Mouse (Mus musculus) heart, adult 2 months (tissue): ENCODE data around the gene Morc4.

ENCODE experiments used
- CTCF ChIP-seq: fragments of 200-600 bp; IDR thresholded peaks from 2 replicates; pipeline ENCODE4 v1.8.1; 2022; ENCODE audit warnings: antibody characterized with exemption, mild to moderate bottlenecking, moderate library complexity
- EP300 ChIP-seq: fragments of 200-500 bp; IDR thresholded peaks from 2 replicates; pipeline ENCODE4 v1.6.1; 2011; ENCODE audit warnings: low read depth, low read length, control low read depth; ENCODE audit not compliant: insufficient read depth
- POLR2A ChIP-seq: fragments of 200-500 bp; IDR thresholded peaks from 2 replicates; pipeline ENCODE4 v1.6.1; 2011; ENCODE audit warnings: mild to moderate bottlenecking, low read depth, low read length, control low read depth; ENCODE audit not compliant: insufficient read depth

- TF ChIP-seq CTCF (no peak), POLR2A (no peak), EP300 (no peak)
These were observed 89.0 kb downstream of the Morc4 start, which contains the start of gene Ripply1 for GRCm38 (mm10) chrX:139782278-139783044.
